Mouse (Mus musculus) thymus, postnatal 25 days (tissue): Measurements from ENCODE around the gene Shtn1.

Experiments
- DNase-seq: peaks from one replicate; pipeline ENCODE4 v3.0.0; 2022

Gene Shtn1

GRCm38 (mm10) chr19:59075472-59076101 is at the start of gene Shtn1:
Shtn1 (minus strand) TSS chr19:59076100.
- no peak for DNase-seq

GRCm38 (mm10) chr19:59114152-59114551 is 38.3 kb upstream of the Shtn1 start:
- DNase-seq: peak; percentile 10

GRCm38 (mm10) chr19:59109937-59110336 is 34.0 kb upstream of the Shtn1 start:
- no peak for DNase-seq

GRCm38 (mm10) chr19:59098315-59098714 is 22.4 kb upstream of the Shtn1 start:
- DNase-seq: no peak

GRCm38 (mm10) chr19:59092295-59092694 is 16.4 kb upstream of the Shtn1 start:
- no peak for DNase-seq

- DNase-seq: no peak
These were observed 14.4 kb upstream of the Shtn1 start for GRCm38 (mm10) chr19:59090337-59090736.

GRCm38 (mm10) chr19:59084296-59084695 is 8.4 kb upstream of the Shtn1 start:
- DNase-seq: no peak

- no peak for DNase-seq
These were observed 231 bp upstream of the Shtn1 start for GRCm38 (mm10) chr19:59076131-59076530.

GRCm38 (mm10) chr19:59074841-59075471 is 944 bp downstream of the Shtn1 start:
- DNase-seq: no peak

GRCm38 (mm10) chr19:59074381-59074780 is 1.5 kb downstream of the Shtn1 start:
- no peak for DNase-seq

GRCm38 (mm10) chr19:59073006-59073405 is 2.9 kb downstream of the Shtn1 start:
- DNase-seq: no peak

GRCm38 (mm10) chr19:59071979-59072378 is 3.9 kb downstream of the Shtn1 start:
- no peak for DNase-seq

GRCm38 (mm10) chr19:59071396-59071795 is 4.5 kb downstream of the Shtn1 start:
- no peak for DNase-seq

GRCm38 (mm10) chr19:59067652-59068051 is 8.2 kb downstream of the Shtn1 start:
- DNase-seq: no peak

- DNase-seq: no peak
These were observed 9.2 kb downstream of the Shtn1 start for GRCm38 (mm10) chr19:59066670-59067069.

GRCm38 (mm10) chr19:59066115-59066514 is 9.8 kb downstream of the Shtn1 start:
- DNase-seq: no peak

GRCm38 (mm10) chr19:59064616-59065015 is 11.3 kb downstream of the Shtn1 start:
- DNase-seq: no peak

GRCm38 (mm10) chr19:59063568-59063967 is 12.3 kb downstream of the Shtn1 start:
- no peak for DNase-seq

- no peak for DNase-seq
These were observed 17.8 kb downstream of the Shtn1 start for GRCm38 (mm10) chr19:59058105-59058504.

GRCm38 (mm10) chr19:59057366-59057765 is 18.5 kb downstream of the Shtn1 start:
- DNase-seq: no peak

GRCm38 (mm10) chr19:59054632-59054951 is 21.3 kb downstream of the Shtn1 start:
- DNase-seq: no peak

GRCm38 (mm10) chr19:59053931-59054631 is 21.8 kb downstream of the Shtn1 start:
- no peak for DNase-seq

GRCm38 (mm10) chr19:59052783-59053490 is 23.0 kb downstream of the Shtn1 start:
- DNase-seq: no peak

- DNase-seq: no peak
These were observed 23.8 kb downstream of the Shtn1 start for GRCm38 (mm10) chr19:59052053-59052452.
